In genomic region chr6:86393187-86393586, GRCm38 (mm10) we compare ENCODE assay signal across 27 mouse cellular contexts. TPM values are rescaled to one million over a fixed set of nuclear protein-coding genes. Genes with fewer than 3 reads are reported as not detected.
DNase-seq lines count a peak whose midpoint lies in the region; ATAC-seq and TF ChIP-seq lines count a peak whose summit lies in the region.
"Had no signal": no experiment of that assay in that cellular context is flagged by ENCODE, and none has a peak within 500 bp of the region (broad histone marks: within the 10 kb centered on the region; RNA-seq: fewer than 3 reads in every experiment).

No protein-coding gene starts in this region.

- H3K9me3 ChIP-seq in kidney, postnatal 0 days (replicated peaks; ENCODE audit: low read length), result no peaks in the 10 kb centered on the region
- H3K9me3 ChIP-seq in lung, postnatal 0 days (ENCODE audit: low read length), result no peaks in the 10 kb centered on the region
- H3K9me3 ChIP-seq: embryonic facial prominence, embryonic 12.5 days; limb, embryonic 10.5 days; liver, embryonic 13.5 days; lung, embryonic 15.5 days; neural tube, embryonic 15.5 days; stomach, embryonic 15.5 days had no signal

- TF ChIP-seq EP300 in lung, postnatal 0 days (IDR thresholded peaks at IDR 0.05), result no peak

- no peaks in the 10 kb centered on the region for H3K27me3 ChIP-seq in kidney, postnatal 0 days (ENCODE audit: insufficient read depth, low read length)
- H3K27me3 ChIP-seq in lung, postnatal 0 days (replicated peaks; ENCODE audit: insufficient read depth, low read length), result no peaks in the 10 kb centered on the region
- H3K27me3 ChIP-seq: embryonic facial prominence, embryonic 12.5 days; liver, embryonic 13.5 days; lung, embryonic 15.5 days; neural tube, embryonic 15.5 days; stomach, embryonic 15.5 days had no signal

- no peak overlapping the region for H3K27ac ChIP-seq in gastrocnemius, adult 2 months
- H3K27ac ChIP-seq in kidney, postnatal 0 days, result no peak overlapping the region
- H3K27ac ChIP-seq in lung, postnatal 0 days (ENCODE audit: low read length), result no peak overlapping the region
- H3K27ac ChIP-seq: embryonic facial prominence, embryonic 12.5 days; limb, embryonic 10.5 days; liver, embryonic 13.5 days; lung, embryonic 15.5 days; macrophage; neural tube, embryonic 15.5 days; stomach, embryonic 15.5 days had no signal

- H3K4me1 ChIP-seq in kidney, postnatal 0 days (replicated peaks; ENCODE audit: insufficient read depth, low read length), result peaks cover 20% of the 10 kb centered on the region; the same call in 1 of the 2 replicates
- peaks cover 14% of the 10 kb centered on the region; the same call in 1 of the 2 replicates for H3K4me1 ChIP-seq in lung, postnatal 0 days (ENCODE audit: insufficient read depth, low read depth, low read length)

- no peak overlapping the region for H3K9ac ChIP-seq in kidney, postnatal 0 days (ENCODE audit: low read depth, low read length)
- H3K9ac ChIP-seq in lung, postnatal 0 days (replicated peaks; ENCODE audit: low read depth), result no peak overlapping the region
- H3K9ac ChIP-seq: embryonic facial prominence, embryonic 12.5 days; liver, embryonic 13.5 days; lung, embryonic 15.5 days; neural tube, embryonic 15.5 days; stomach, embryonic 15.5 days had no signal

- H3K4me3 ChIP-seq in gastrocnemius, adult 2 months, result no peak overlapping the region
- H3K4me3 ChIP-seq in kidney, postnatal 0 days (replicated peaks; ENCODE audit: low read depth, low read length), result no peak overlapping the region
- no peak overlapping the region for H3K4me3 ChIP-seq in lung, postnatal 0 days (ENCODE audit: low read depth, low read length)
- H3K4me3 ChIP-seq: embryonic facial prominence, embryonic 12.5 days; limb, embryonic 10.5 days; liver, embryonic 13.5 days; lung, embryonic 15.5 days; neural tube, embryonic 15.5 days; stomach, embryonic 15.5 days had no signal

- WGBS in kidney, postnatal 0 days, result 91% methylated on average over 1 of the region's 1 CpGs
- 100% methylated on average over 1 of the region's 1 CpGs for WGBS in lung, postnatal 0 days

- intact Hi-C loops in gastrocnemius, adult 2 months (cut with DNase I), result no loop called here

- TF ChIP-seq CTCF in gastrocnemius, adult 2 months (IDR thresholded peaks at IDR 0.05), result peak; percentile 24; the same call in 1 of the 2 replicates
- TF ChIP-seq CTCF in kidney, postnatal 0 days (IDR thresholded peaks at IDR 0.05; ENCODE audit: low read depth), result peak; percentile 37; the same call in 1 of the 2 replicates
- TF ChIP-seq CTCF in lung, postnatal 0 days (IDR thresholded peaks at IDR 0.05), result peak; percentile 17; the same call in 1 of the 2 replicates

- ATAC-seq in kidney, postnatal 0 days (replicated peaks; ENCODE audit: low FRiP score, low read depth), result no peak
- no peak for ATAC-seq in lung, postnatal 0 days

- H3K4me2 ChIP-seq in kidney, postnatal 0 days (ENCODE audit: low read length), result no peak overlapping the region
- H3K4me2 ChIP-seq in lung, postnatal 0 days (replicated peaks; ENCODE audit: low read depth, low read length), result no peak overlapping the region
- H3K4me2 ChIP-seq: embryonic facial prominence, embryonic 12.5 days; heart, embryonic 11.5 days; liver, embryonic 13.5 days; lung, embryonic 15.5 days; midbrain, embryonic 11.5 days; neural tube, embryonic 15.5 days; stomach, embryonic 15.5 days had no signal

- no peak for DNase-seq in gastrocnemius, adult 2 months
- no peak for DNase-seq in gastrocnemius, postnatal 25 days
- DNase-seq in kidney, postnatal 0 days (ENCODE audit: low spot score), result no peak
- no peak for DNase-seq in kidney, postnatal 14 days
- DNase-seq in lung, postnatal 0 days (ENCODE audit: low spot score), result no peak
- no peak for DNase-seq in lung, postnatal 10 days
- DNase-seq in NIH3T3 (ENCODE audit: low read depth), result peak; percentile 34
- no peak for DNase-seq in layer of hippocampus, adult 18-20 months (ENCODE audit: low spot score in 2 of 2)
- DNase-seq: adrenal gland, adult 8-10 months; cerebellum, adult 2 months; cerebellum, postnatal 25 days; kidney, adult 9 months; layer of hippocampus, adult 9-11 months; liver, embryonic 13.5 days; right cerebral cortex, adult 18-20 months; right cerebral cortex, postnatal 4 days had no signal

- H3K36me3 ChIP-seq in kidney, postnatal 0 days (ENCODE audit: insufficient read depth, low read length), result peaks cover 41% of the 10 kb centered on the region; the same call in 1 of the 2 replicates
- peaks cover 12% of the 10 kb centered on the region; the same call in 1 of the 2 replicates for H3K36me3 ChIP-seq in lung, postnatal 0 days (ENCODE audit: insufficient read depth, low read length)

RNA-seq across cellular contexts. Expression of gene Pcyox1, which starts 3.8 kb away (rescaled TPM):
- 10 to 100 TPM; 49.7 to 50.8 TPM for total RNA-seq in gastrocnemius, adult 2 months (2021)
- 10 to 100 TPM; 50.7 to 65.0 TPM for total RNA-seq in gastrocnemius, postnatal 25 days (2021)
- polyA plus RNA-seq in kidney, postnatal 0 days (2015; fragmentation: Nextera tagmentation; extraction: Ambion mirVana), result 110 and 111 TPM in 2 replicates
- 54.2 and 58.6 TPM in 2 replicates for polyA plus RNA-seq in lung, postnatal 0 days (2015; fragmentation: Nextera tagmentation; extraction: Ambion mirVana)
- 100 to 1,000 TPM; 111 to 113 TPM for total RNA-seq in layer of hippocampus, adult 18-20 months (2021)

RNA-seq across cellular contexts. Expression of gene Tia1, which starts 10.8 kb away (rescaled TPM):
- 10 to 100 TPM; 20.7 to 22.7 TPM for total RNA-seq in gastrocnemius, adult 2 months (2021)
- total RNA-seq in gastrocnemius, postnatal 25 days (2021), result 10 to 100 TPM; 18.7 to 23.4 TPM
- 119 and 122 TPM in 2 replicates for polyA plus RNA-seq in kidney, postnatal 0 days (2015; fragmentation: Nextera tagmentation; extraction: Ambion mirVana)
- polyA plus RNA-seq in lung, postnatal 0 days (2015; fragmentation: Nextera tagmentation; extraction: Ambion mirVana), result 59.1 and 66.3 TPM in 2 replicates
- total RNA-seq in layer of hippocampus, adult 18-20 months (2021), result 100 to 1,000 TPM; 114 to 120 TPM

RNA-seq across cellular contexts. Expression of gene Snrpg, which starts 22.1 kb away (rescaled TPM):
- 10 to 100 TPM; 23.3 to 37.8 TPM for total RNA-seq in gastrocnemius, adult 2 months (2021)
- 10 to 100 TPM; 26.2 to 27.1 TPM for total RNA-seq in gastrocnemius, postnatal 25 days (2021)
- polyA plus RNA-seq in kidney, postnatal 0 days (2015; fragmentation: Nextera tagmentation; extraction: Ambion mirVana), result 490 and 543 TPM in 2 replicates
- 234 and 251 TPM in 2 replicates for polyA plus RNA-seq in lung, postnatal 0 days (2015; fragmentation: Nextera tagmentation; extraction: Ambion mirVana)
- 10 to 100 TPM; 55.5 to 74.0 TPM for total RNA-seq in layer of hippocampus, adult 18-20 months (2021)

RNA-seq across cellular contexts. Expression of gene Fam136a, which starts 27.7 kb away (rescaled TPM):
- total RNA-seq in gastrocnemius, adult 2 months (2021), result 10 to 100 TPM; 11.7 to 17.6 TPM
- total RNA-seq in gastrocnemius, postnatal 25 days (2021), result 10 to 100 TPM; 16.0 to 16.3 TPM
- 100 and 110 TPM in 2 replicates for polyA plus RNA-seq in kidney, postnatal 0 days (2015; fragmentation: Nextera tagmentation; extraction: Ambion mirVana)
- 44.7 and 45.3 TPM in 2 replicates for polyA plus RNA-seq in lung, postnatal 0 days (2015; fragmentation: Nextera tagmentation; extraction: Ambion mirVana)
- total RNA-seq in layer of hippocampus, adult 18-20 months (2021), result 10 to 100 TPM; 29.2 to 31.6 TPM

RNA-seq across cellular contexts. Expression of gene Gm44790, which starts 33.3 kb away (rescaled TPM):
- under 1 TPM in 1 of 2 experiments, not detected in 1; 0.53 TPM for total RNA-seq in gastrocnemius, adult 2 months (2021)
- not detected for total RNA-seq in gastrocnemius, postnatal 25 days (2021)
- not detected in 2 replicates for polyA plus RNA-seq in kidney, postnatal 0 days (2015; fragmentation: Nextera tagmentation; extraction: Ambion mirVana)
- not detected in 2 replicates for polyA plus RNA-seq in lung, postnatal 0 days (2015; fragmentation: Nextera tagmentation; extraction: Ambion mirVana)
- total RNA-seq in layer of hippocampus, adult 18-20 months (2021), result 1 to 10 TPM in 1 of 2 experiments, under 1 TPM in 1; 0.84 to 2.8 TPM
- total RNA-seq: gastrocnemius, adult 18-20 months had no signal
- polyA plus RNA-seq: embryonic facial prominence, embryonic 12.5 days; heart, embryonic 11.5 days; heart, postnatal 0 days; hindbrain, embryonic 11.5 days; limb, embryonic 10.5 days; liver, embryonic 13.5 days; macrophage; midbrain, embryonic 11.5 days; neural tube, embryonic 15.5 days; stomach, embryonic 15.5 days had no signal

Comparison
In these comparisons a context has a peak if more than half of its experiments do, and no peak if none do; other contexts are left out.
1. RNA of gene Tia1, which starts 10.8 kb away (total RNA-seq): 114 to 120 TPM in layer of hippocampus, adult 18-20 months; 18.7 to 23.4 TPM in gastrocnemius, postnatal 25 days and 20.7 to 22.7 TPM in gastrocnemius, adult 2 months; every median in the first group is over 4 times any median in the second.
2. Peak in every context shown above with its lines, with median percentiles within 50 percentile points of each other: CTCF ChIP-seq.